Mouse (Mus musculus) urinary bladder, postnatal 36 days (tissue): Measurements from ENCODE around the gene Lnpep.
A peak's percentile ranks its signal among the peaks of the same experiment; 100 is the strongest.

Experiments used
- DNase-seq, 2 experiments: peaks; one replicate each; pipeline ENCODE4 v3.0.0; 2022; ENCODE audit warnings: low spot score in 2 of 2, mixed read lengths in 1 of 2

The Lnpep gene

GRCm38 (mm10) chr17:17609523-17609922 lies 15.3 kb downstream of the Lnpep start:
- DNase-seq: no peak

- no peak for DNase-seq
Observed at GRCm38 (mm10) chr17:17608416-17608988, 16.3 kb downstream of the Lnpep start.

- no peak for DNase-seq
Observed at GRCm38 (mm10) chr17:17604554-17604953, 20.3 kb downstream of the Lnpep start.

GRCm38 (mm10) chr17:17603609-17604008 lies 21.2 kb downstream of the Lnpep start:
- no peak for DNase-seq

- no peak for DNase-seq
Observed at GRCm38 (mm10) chr17:17602786-17603185, 22.1 kb downstream of the Lnpep start.

- DNase-seq: no peak
Observed at GRCm38 (mm10) chr17:17602330-17602729, 22.5 kb downstream of the Lnpep start.

- peak; percentile 84 to 93 for DNase-seq
Observed at GRCm38 (mm10) chr17:17600804-17601252, 24.0 kb downstream of the Lnpep start.

- no peak for DNase-seq
Observed at GRCm38 (mm10) chr17:17600001-17600400, 24.8 kb downstream of the Lnpep start.

- DNase-seq: no peak
Observed at GRCm38 (mm10) chr17:17598355-17598754, 26.5 kb downstream of the Lnpep start.

GRCm38 (mm10) chr17:17592926-17593325 lies 31.9 kb downstream of the Lnpep start:
- DNase-seq: no peak

GRCm38 (mm10) chr17:17587333-17588047 lies 37.4 kb downstream of the Lnpep start:
- no peak for DNase-seq

GRCm38 (mm10) chr17:17585115-17585514 lies 39.7 kb downstream of the Lnpep start:
- no peak for DNase-seq

- DNase-seq: no peak
Observed at GRCm38 (mm10) chr17:17583896-17584295, 41.0 kb downstream of the Lnpep start.

- no peak for DNase-seq
Observed at GRCm38 (mm10) chr17:17581234-17581633, 43.6 kb downstream of the Lnpep start.

- DNase-seq: no peak
Observed at GRCm38 (mm10) chr17:17576399-17576798, 48.5 kb downstream of the Lnpep start.

GRCm38 (mm10) chr17:17567071-17567470 lies 57.8 kb downstream of the Lnpep start:
- no peak for DNase-seq

- DNase-seq: no peak
Observed at GRCm38 (mm10) chr17:17548958-17549357, 75.9 kb downstream of the Lnpep start.

- DNase-seq: no peak
Observed at GRCm38 (mm10) chr17:17531338-17531737, 93.5 kb downstream of the Lnpep start.

GRCm38 (mm10) chr17:17516384-17517016 lies 108.3 kb downstream of the Lnpep start:
- DNase-seq: no peak

GRCm38 (mm10) chr17:17506677-17507076 lies 118.2 kb downstream of the Lnpep start:
- no peak for DNase-seq

- DNase-seq: no peak
Observed at GRCm38 (mm10) chr17:17499278-17499677, 125.6 kb downstream of the Lnpep start.

GRCm38 (mm10) chr17:17498848-17499247 lies 126.0 kb downstream of the Lnpep start:
- DNase-seq: no peak

- no peak for DNase-seq
Observed at GRCm38 (mm10) chr17:17496730-17497129, 128.1 kb downstream of the Lnpep start.
